Mouse (Mus musculus): ENCODE results near the gene Kpna7. TPM values are rescaled to one million over a fixed set of nuclear protein-coding genes. Genes with fewer than 3 reads are reported as not detected.

The Kpna7 gene
- polyA plus RNA-seq, 1 experiment from 2014 or later = not detected

DNA sequence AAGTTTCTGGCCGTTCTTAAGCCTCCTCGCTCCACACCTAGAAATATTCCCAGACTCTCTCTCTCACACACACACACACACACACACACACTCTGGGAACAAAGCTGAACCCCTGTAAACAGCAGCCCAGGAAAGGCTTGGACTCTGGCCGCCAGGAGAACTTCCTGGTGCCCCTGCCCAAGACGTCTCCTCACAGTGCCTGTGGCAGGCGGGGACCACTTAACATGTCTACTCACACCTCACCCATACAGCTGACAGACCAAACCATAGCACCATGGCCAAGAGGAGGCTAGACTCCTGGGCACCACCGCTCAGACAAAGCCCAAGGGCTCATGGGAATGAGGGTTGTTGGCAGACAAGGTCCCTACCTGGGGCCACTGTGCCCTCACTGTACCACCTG lies 140.5 kb downstream of the Kpna7 start:
- Histone ChIP-seq H3K36me3 (ENCODE audit: control insufficient read depth, insufficient read depth, low read length) (no peaks in the 10 kb centered on the region), H3K4me1 (replicated peaks; ENCODE audit: control insufficient read depth, insufficient read depth, low read length) (no peaks in the 10 kb centered on the region), H3K4me3 (ENCODE audit: low read depth, low read length) (no peak overlapping the region), H3K27me3 (ENCODE audit: control insufficient read depth, insufficient read depth, low read length) (no peaks in the 10 kb centered on the region), H3K9ac (ENCODE audit: low read length) (no peak overlapping the region), H3K4me2 (ENCODE audit: low read depth, low read length, severe bottlenecking) (no peak overlapping the region), H3K27ac (ENCODE audit: low read depth, low read length) (no peak overlapping the region), H3K9me3 (ENCODE audit: control insufficient read depth, low read length) (no peaks in the 10 kb centered on the region)
- no peak for ATAC-seq (replicated peaks; ENCODE audit: low FRiP score)
- WGBS = 90% methylated on average over 6 of the region's 6 CpGs
- no peak for DNase-seq (ENCODE audit: low spot score)

DNA sequence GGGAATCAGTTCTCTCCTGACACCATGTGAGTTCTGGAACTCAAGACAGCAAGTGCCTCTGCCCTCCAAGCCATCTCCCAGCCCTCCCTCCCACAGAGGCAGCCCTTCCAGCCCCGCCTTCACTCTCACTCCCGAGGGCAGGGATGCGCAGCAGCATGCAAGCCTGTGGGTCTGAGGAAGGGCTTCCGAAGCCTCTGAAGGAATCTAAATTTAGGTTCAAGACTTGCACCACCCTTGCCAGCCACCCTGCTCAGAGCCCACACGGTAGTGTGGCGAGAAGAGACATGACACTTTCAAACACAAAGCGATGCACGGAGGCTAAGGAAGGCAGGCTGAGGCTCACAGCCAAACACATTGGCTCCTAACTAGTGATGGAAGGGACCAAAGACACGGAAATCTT lies 141.4 kb downstream of the Kpna7 start:
- Histone ChIP-seq H3K9me3 (ENCODE audit: control insufficient read depth, low read length) (no peaks in the 10 kb centered on the region), H3K27ac (ENCODE audit: low read depth, low read length) (no peak overlapping the region), H3K27me3 (ENCODE audit: control insufficient read depth, insufficient read depth, low read length) (no peaks in the 10 kb centered on the region), H3K36me3 (ENCODE audit: control insufficient read depth, insufficient read depth, low read length) (no peaks in the 10 kb centered on the region), H3K9ac (ENCODE audit: low read length) (no peak overlapping the region), H3K4me1 (replicated peaks; ENCODE audit: control insufficient read depth, insufficient read depth, low read length) (no peaks in the 10 kb centered on the region), H3K4me2 (ENCODE audit: low read depth, low read length, severe bottlenecking) (no peak overlapping the region), H3K4me3 (ENCODE audit: low read depth, low read length) (no peak overlapping the region)
- WGBS = 82% methylated on average over 9 of the region's 9 CpGs
- DNase-seq (ENCODE audit: low spot score) (no peak), ATAC-seq (replicated peaks; ENCODE audit: low FRiP score) (no peak)

DNA sequence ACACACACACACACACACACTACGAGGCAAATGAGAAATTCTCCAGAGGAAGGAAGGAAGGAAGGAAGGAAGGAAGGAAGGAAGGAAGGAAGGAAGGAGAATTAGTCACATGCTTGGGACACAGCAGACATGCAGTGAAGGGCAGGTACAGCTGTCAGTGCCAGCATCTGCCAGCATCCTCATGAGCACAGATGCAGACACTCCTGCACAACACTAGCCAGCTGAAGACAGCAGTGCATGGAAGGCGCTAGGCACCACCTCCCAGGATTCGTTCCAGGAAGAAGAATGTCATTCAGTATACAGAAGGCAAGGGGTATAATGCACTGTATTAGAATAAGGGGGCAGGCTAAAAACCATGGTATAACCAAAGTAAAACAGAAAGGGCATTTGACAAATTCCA lies 142.9 kb downstream of the Kpna7 start:
- H3K9me3 ChIP-seq (ENCODE audit: control insufficient read depth, low read length) = no peaks in the 10 kb centered on the region
- no peaks in the 10 kb centered on the region for H3K36me3 ChIP-seq (ENCODE audit: control insufficient read depth, insufficient read depth, low read length)
- no peaks in the 10 kb centered on the region for H3K4me1 ChIP-seq (replicated peaks; ENCODE audit: control insufficient read depth, insufficient read depth, low read length)
- no peak overlapping the region for H3K4me3 ChIP-seq (ENCODE audit: low read depth, low read length)
- DNase-seq (ENCODE audit: low spot score) (no peak), ATAC-seq (replicated peaks; ENCODE audit: low FRiP score) (no peak)
- no peak overlapping the region for H3K9ac ChIP-seq (ENCODE audit: low read length)
- H3K4me2 ChIP-seq (ENCODE audit: low read depth, low read length, severe bottlenecking) = no peak overlapping the region
- no peaks in the 10 kb centered on the region for H3K27me3 ChIP-seq (ENCODE audit: control insufficient read depth, insufficient read depth, low read length)
- 83% methylated on average over 3 of the region's 3 CpGs for WGBS
- no peak overlapping the region for H3K27ac ChIP-seq (ENCODE audit: low read depth, low read length)

DNA sequence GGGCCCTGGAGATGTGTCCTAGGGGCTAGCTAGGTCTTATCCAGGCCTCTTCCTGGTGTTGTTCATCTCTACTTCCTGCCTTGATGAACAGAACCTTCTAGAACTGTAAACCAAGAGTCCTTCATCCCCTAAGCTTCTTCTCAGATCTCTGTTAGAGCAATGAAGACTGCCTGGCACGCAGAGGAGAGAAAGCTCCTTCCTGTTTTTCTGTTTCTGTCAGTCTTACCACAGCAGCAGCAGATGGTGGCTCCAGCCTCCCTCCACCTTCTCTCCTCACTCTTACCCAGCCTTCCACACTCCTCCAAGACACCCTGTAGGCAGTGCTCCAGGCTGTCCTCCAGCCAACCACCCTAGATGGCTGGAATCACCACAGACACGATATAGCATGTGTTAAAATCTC lies 146.5 kb downstream of the Kpna7 start:
- Histone ChIP-seq H3K27ac (ENCODE audit: low read depth, low read length) (no peak overlapping the region), H3K36me3 (ENCODE audit: control insufficient read depth, insufficient read depth, low read length) (no peaks in the 10 kb centered on the region), H3K4me3 (ENCODE audit: low read depth, low read length) (no peak overlapping the region), H3K9me3 (ENCODE audit: control insufficient read depth, low read length) (no peaks in the 10 kb centered on the region), H3K4me1 (replicated peaks; ENCODE audit: control insufficient read depth, insufficient read depth, low read length) (no peaks in the 10 kb centered on the region), H3K27me3 (ENCODE audit: control insufficient read depth, insufficient read depth, low read length) (no peaks in the 10 kb centered on the region), H3K4me2 (ENCODE audit: low read depth, low read length, severe bottlenecking) (no peak overlapping the region), H3K9ac (ENCODE audit: low read length) (no peak overlapping the region)
- 89% methylated on average over 2 of the region's 2 CpGs for WGBS
- DNase-seq (ENCODE audit: low spot score) (no peak), ATAC-seq (replicated peaks; ENCODE audit: low FRiP score) (no peak)

Other genes with a start within 250 kb of the Kpna7 start
- 18.3 and 21.4 TPM in 2 replicates for gene Smurf1, start 118.2 kb downstream of the Kpna7 start, polyA plus RNA-seq (2014; fragmentation: Nextera tagmentation; extraction: Ambion mirVana)
- gene Gm4871, start 51.3 kb downstream of the Kpna7 start, polyA plus RNA-seq (2014; fragmentation: Nextera tagmentation; extraction: Ambion mirVana) = not detected in 2 replicates
- not detected in 2 replicates for gene 1700018F24Rik, start 41.0 kb downstream of the Kpna7 start, polyA plus RNA-seq (2014; fragmentation: Nextera tagmentation; extraction: Ambion mirVana)
- 145 and 150 TPM in 2 replicates for gene Arpc1a, start 200 bp downstream of the Kpna7 start, polyA plus RNA-seq (2014; fragmentation: Nextera tagmentation; extraction: Ambion mirVana)
- 51.2 and 62.8 TPM in 2 replicates for gene Arpc1b, start 30.2 kb upstream of the Kpna7 start, polyA plus RNA-seq (2014; fragmentation: Nextera tagmentation; extraction: Ambion mirVana)
- 135 and 136 TPM in 2 replicates for gene Pdap1, start 56.2 kb upstream of the Kpna7 start, polyA plus RNA-seq (2014; fragmentation: Nextera tagmentation; extraction: Ambion mirVana)
- gene Bud31, start 56.3 kb upstream of the Kpna7 start, polyA plus RNA-seq (2014; fragmentation: Nextera tagmentation; extraction: Ambion mirVana) = 252 and 253 TPM in 2 replicates
- gene Ptcd1, start 83.1 kb upstream of the Kpna7 start, polyA plus RNA-seq (2014; fragmentation: Nextera tagmentation; extraction: Ambion mirVana) = 18.6 and 19.6 TPM in 2 replicates
- gene Cpsf4, start 83.2 kb upstream of the Kpna7 start, polyA plus RNA-seq (2014; fragmentation: Nextera tagmentation; extraction: Ambion mirVana) = 51.4 and 59.0 TPM in 2 replicates
- gene Atp5j2, start 108.0 kb upstream of the Kpna7 start, polyA plus RNA-seq (2014; fragmentation: Nextera tagmentation; extraction: Ambion mirVana) = 478 and 501 TPM in 2 replicates
- 6.5 and 8.1 TPM in 2 replicates for gene Zkscan14, start 117.8 kb upstream of the Kpna7 start, polyA plus RNA-seq (2014; fragmentation: Nextera tagmentation; extraction: Ambion mirVana)
- gene Zkscan5, start 120.5 kb upstream of the Kpna7 start, polyA plus RNA-seq (2014; fragmentation: Nextera tagmentation; extraction: Ambion mirVana) = 17.2 and 20.2 TPM in 2 replicates
- 37.2 and 39.2 TPM in 2 replicates for gene Zfp655, start 147.7 kb upstream of the Kpna7 start, polyA plus RNA-seq (2014; fragmentation: Nextera tagmentation; extraction: Ambion mirVana)
- gene Zscan25, start 196.5 kb upstream of the Kpna7 start, polyA plus RNA-seq (2014; fragmentation: Nextera tagmentation; extraction: Ambion mirVana) = 0.41 and 0.77 TPM in 2 replicates